Mouse (Mus musculus): ENCODE data around the gene Prg3.

Prg3 gene

DNA sequence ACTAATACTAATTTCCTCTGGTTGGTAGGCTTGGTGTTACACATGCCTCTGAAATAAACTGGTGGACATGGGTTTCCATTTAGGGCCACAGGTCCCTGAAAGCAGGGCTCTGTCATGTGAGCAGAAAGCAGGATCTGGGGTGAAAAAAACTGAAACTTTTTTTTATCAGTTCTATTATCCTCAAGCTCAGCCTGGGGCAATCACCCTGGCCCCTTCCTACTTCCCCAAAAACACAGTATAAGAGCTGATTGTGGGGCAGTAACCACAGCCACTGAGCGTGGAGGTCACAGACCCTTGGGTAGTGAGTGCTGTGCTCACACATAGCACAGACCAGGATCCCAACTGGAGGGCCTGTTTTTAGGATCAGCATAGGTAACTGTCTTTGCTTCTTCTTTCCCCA is at the start of gene Prg3:
Prg3 (plus strand) TSS at position 286 of the 400 bp plus-strand sequence.
- no peak for DNase-seq

DNA sequence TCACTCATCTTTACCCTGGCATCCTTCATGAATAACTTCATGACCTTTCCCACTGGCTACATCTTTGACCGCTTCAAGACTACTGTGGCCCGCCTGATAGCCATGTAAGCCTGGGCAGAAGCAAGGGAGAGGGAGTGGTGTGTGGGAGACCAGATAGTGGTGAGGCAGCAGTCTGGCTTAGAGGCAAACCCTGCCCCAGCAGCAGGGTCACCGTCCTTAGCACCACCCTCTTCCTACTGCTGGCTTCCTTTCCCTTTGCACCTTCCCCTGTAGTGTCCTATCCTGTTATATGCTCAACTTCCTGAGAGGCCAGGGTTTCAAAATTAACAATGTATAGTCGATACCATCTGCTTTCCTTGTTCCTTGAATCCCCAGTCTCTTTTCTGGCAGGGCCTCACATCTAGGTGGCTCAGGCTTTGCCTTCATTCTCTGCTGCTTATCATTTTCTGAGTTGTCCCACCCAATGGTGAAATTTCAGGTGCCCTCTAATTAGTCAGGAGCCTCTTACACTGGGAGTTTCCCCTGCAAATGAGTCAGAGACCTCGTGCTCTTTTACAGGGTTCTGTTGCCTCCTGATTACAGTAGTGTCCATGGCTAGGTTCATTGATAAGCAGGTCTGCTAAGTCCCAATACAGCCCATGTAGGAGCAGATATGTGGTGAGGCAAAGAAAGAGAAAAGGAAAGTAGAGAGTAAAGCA is 49.6 kb upstream of the Prg3 start:
- DNase-seq: peak; percentile 54 to 69

DNA sequence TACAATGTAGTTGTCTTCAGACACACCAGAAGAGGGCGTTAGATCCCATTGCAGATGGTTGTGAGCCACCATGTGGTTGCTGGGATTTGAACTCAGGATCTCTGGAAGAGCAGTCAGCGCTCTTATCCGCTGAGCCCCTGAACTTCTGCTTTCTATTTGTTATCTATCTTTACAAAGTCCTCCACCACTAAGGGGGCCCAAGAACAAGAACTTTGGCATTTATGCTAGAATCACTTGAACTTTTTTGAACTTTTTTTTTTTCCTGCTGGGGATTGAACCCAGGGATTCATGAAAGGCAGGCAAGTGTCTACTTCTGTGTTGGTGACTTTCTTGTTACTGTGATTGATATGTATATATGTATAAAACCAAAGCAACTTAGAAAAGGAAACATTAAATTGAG is 48.7 kb upstream of the Prg3 start:
- DNase-seq: no peak

DNA sequence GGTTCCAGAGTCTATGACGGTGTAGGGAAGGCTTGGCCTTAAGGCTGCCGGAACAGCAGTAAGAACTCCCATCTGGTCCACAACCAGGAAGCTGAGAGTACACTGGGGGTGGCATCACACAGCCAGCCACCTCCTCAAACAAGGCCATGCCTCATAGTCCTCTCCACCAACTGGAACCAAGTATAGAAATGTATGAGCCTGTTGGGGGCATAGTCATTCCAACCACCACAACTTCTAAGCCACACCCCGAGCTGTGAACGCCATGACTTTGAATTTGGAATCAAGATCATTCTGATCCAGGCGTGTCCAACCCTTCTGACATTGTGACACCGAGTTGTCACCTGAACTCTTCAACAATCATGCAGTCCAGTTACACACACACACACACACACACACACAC is 48.3 kb upstream of the Prg3 start:
- no peak for DNase-seq

DNA sequence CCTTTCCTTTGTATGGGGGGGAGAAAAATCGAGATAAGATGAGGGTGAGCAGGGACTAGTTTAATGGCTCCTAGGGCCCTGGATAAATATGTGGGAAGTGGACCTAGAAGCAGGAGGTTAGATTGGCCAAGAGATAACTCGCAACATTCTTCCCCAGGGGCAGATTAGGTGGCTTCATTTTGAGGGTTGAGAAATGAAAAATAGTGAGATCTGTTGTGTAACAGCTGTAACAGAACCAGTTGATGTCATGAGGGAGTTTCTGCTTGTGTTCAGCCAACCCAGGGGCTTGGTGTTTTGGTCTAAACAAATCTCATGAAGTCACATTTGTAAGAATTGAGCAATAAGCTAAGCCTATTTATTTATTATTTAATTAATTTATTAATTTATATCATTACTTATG is 46.7 kb upstream of the Prg3 start:
- peak in 1 of 2 experiments; percentile 33 for DNase-seq

DNA sequence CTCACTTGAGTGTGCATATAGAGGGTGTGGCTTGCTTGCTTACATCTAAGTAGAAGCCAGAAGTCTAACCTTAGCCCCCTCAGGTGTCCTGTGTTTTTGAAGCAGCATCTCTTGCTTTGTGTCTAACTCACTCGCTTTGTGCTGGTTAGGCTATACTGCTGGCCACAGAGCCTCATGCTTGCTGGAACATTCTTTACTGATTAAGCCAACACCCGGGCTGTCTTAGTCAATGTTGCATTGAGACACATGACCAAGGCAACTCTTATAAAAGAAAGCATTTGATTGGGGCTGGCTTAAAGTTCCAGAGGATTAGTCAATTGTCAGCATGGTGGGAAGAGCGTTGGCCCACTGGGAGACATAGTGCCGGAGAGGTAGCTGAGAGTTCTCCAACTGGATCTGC is 46.2 kb upstream of the Prg3 start:
- DNase-seq: no peak

DNA sequence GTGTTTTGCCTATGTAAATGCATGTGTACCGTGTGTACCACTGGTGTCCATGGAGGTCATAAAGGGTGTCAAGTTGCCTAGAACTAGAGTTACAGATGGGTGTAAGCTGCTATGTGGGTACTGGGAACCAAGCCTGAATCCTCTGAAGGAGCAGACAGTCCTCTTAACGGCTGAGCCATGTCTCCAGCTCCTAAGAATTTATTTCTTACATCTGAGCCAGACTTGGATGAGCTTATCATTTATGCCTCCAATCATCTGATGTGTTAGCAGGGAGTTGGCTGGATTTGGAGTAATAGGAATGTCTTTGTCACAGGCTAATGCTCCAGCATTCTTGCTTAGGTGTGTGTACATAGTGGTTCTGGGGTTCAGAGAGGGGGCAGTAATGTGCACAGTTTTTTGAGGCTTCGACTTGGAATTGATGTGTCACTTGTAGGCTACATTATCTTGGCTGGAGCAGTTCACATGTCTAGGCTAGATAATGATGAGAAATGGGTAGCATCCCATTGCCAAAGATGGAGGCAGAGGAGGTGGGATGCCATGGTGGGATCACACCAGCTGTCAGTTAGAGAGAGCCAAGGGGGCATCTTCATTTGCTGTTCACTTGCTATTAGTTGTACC is 40.8 kb upstream of the Prg3 start:
- peak in 1 of 2 experiments; percentile 12 for DNase-seq

DNA sequence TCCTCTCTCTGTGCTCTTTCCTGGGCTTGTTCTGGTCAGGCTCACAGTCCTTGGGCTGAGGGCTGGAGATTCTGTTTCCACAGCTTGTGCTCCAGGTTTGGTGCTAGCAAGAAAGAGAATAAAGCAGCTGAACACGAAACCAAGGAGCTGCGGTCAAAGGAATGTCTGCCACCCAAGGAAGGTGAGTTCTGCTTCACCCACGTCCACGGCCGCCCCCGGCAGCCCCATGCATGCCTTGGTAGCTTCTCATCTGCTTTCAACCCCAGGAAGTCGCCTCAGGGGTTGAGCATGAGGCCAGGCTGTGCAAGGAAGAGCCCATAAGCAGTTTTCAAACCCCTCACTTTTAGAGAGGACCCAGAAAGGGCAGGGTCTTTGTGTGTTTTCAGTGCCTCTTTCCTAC is 39.8 kb upstream of the Prg3 start:
- no peak for DNase-seq

DNA sequence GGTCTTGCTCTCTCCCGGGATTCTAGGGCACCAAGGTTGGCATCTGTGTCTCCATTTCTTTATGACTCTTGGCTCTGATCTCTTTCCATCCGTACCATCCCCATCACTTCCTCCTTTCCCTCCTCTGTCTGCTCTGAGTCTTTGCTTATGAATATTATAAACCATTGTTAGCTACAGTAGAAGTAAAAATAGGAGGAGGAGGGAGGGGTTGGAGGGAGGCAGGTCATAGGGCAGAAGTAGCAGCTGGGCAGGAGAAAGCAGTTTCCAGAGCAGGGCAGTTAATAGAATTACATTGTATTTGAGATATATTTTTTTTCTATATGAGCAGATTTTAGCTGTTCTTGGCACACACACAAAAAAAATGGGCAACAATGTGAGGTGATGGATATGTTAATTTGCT is 39.3 kb upstream of the Prg3 start:
- DNase-seq: no peak

DNA sequence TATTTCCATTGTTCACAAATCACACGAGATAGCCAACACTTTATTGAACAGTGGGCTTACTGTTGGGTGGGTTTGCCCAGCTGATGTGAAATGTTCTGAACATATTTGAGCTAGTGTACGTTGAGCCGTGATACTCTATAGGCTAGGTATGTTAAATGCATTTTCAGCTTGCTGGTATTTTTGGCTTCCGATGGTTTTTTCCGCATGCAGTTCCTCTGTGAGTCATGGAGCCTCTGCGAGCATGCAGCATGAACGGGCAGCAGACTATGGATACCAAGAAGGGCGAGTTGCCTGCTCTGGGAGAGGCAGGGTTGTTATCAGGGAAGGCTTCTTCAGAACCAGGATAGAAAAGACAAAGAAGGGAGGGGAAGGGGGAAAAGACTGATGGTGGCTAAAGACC is 37.0 kb upstream of the Prg3 start:
- DNase-seq: no peak

DNA sequence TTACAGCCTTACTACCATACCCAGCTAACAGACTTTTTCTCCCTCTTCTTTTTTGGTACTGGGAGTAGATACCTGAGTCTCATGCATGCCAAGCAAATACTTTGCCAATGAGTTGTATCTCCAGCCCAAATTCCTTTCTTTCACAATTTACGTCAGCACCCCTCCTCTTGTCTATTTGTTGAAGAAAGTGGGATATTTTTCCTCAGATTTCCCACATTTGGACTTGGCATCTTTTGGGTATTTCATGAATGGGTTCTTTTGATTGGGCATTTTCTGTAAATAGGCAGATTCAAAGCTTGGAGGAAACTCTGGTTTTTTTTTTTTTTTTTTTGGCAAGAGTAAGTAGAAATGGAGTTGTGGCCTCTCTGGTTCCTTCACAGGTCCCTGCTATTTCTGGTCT is 35.8 kb upstream of the Prg3 start:
- DNase-seq: no peak

DNA sequence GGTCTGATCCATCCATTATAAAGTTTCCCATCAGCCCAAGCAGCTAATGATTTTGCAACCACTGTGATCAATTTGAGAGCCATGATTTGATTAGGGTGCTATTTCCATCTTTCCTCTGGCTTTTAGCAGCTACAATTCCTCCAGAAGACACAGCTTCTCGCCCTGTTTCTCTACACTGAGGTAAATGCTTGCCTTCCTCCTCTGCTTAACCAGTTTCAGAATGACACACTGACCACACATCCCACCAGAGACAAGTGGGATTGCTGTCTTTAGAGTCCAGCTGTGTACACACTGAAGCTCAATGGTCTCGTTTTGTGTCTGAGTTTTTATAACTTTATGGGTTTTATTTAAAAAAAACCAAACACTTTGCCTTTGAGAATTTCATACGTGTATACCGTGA is 35.3 kb upstream of the Prg3 start:
- no peak for DNase-seq

DNA sequence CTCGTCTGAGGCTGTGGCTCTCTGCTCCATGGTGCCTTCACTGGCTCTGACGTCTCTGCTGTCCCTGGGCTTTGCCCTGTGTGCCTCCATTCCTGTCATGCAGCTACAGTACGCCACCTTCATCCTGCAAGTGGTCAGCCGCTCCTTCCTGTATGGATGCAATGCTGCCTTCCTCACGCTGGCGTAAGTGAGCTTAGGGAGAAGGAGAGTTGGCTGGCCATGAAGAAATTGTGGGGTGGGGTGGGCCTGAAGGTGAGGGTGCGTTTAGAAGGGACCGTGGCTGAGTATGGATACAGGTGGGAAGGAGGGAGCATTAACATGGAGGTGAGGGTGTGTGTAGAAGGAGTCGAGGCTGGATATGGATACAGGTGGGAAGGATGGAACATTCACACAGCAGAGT is 32.6 kb upstream of the Prg3 start:
- DNase-seq: no peak

DNA sequence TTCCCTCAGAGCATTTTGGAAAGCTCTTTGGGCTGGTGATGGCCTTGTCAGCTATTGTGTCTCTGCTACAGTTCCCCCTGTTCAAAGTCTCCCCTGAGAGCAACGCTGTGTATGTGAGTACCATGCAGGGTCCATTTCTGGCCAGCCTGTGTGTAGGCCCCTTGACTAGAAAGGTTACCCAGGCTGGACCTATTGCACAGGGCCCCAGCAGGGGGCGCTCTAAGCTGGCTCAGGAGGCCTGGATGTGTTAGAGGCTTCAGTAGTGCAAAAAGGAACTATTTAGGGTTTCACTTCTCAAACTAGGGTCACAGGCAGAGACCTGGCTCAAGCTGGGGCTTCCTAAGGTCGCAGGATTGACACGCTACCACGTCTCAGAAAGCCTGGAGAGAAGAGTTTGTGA is 31.7 kb upstream of the Prg3 start:
- DNase-seq: peak; percentile 39 to 52

DNA sequence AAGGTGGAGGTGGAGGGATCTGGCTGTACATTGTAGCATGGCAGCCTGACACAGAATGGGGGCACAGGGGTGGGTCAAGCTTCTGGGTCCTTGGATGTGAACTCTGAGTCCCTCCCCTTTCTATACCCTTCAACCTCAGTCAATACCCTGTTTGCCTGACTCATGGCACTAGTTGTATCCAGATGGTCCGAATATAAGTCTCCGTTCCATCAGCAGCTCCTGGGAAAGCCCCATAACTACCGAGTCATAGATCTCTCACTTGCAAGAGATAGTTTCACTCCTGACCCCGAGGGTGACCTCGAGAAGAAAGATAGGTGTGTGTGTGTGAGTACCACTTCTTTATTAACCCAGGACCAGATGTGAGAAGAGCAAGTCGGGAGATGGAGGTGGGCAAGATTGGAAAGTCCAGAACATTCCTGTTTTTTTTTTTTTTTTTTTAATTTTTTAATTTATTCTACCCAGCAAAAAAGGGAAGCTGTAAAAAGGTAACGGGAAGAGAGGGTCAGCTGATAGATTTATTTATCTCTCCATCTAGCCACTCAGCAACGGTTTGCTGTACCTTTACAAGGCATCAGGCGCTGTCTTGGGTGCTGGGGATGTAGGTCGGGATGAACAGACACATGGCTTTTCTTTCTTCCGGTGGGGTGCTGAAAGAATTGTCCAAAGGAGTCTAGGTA is 29.3 kb upstream of the Prg3 start:
- DNase-seq: no peak

DNA sequence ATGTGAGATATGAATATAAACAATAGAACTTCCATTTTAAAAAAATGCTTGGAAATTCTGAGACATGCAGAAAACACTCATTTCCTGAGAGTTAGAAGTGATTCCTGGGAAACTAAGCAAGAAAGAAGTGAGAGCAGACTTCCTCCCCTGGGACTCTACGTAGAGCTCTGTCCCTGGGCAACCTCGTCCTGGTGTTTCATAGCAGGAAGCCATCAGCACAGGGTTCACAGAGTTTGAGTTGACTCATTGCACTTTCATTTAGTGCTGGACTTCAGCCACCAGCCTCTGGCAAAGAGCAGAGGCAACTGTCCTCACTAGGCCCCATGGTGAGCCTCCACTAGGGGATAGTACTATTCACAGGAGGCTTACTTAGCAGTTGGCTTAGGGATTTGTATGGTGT is 26.7 kb upstream of the Prg3 start:
- peak; percentile 37 to 65 for DNase-seq

DNA sequence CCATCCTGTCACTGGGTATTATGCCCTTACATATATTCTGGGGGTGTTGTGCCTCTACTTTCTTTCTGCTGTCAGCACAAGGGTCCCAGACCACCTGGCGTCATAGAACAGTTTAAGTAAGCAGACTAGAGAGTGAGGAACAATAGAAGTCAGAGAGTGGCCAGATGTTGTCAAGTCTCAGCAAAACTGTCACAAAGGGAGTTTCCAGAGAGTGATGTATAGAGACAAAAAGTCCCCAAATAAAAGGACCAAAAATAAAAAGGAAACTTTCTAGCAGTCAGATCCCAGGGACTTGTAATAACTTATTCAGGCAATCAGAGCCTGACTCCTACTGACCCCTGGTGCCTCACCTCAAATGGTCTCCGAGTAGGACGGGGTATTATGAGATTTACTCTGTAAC is 26.1 kb upstream of the Prg3 start:
- DNase-seq: no peak

DNA sequence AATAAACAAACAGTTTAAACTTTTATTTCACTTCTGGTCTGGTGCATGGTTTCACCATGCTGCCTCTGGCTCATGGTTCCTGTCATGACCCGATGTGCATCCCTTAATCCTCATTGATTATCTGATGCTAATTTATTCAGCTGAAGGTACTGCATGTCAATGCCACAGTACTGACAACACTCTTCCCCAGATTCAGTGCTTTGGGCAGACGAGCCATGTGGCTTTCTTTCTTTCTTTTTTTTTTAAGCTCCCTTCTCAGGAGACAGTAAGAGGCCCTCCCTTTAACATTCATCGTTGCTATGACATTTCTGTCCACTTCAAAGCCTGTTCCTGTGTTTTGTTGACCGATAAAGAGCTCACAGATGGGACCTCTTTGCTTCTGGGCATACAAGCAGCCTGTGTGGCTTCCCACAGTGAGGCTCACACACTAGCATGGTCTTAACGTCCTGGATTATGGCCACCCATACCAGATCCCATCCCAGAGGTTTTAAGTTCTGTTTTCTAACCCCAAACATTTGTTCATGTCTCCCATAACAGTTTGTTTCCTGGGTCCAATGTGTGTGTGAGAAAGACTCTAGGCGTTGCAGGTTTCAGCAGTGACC is 25.0 kb upstream of the Prg3 start:
- DNase-seq: no peak

DNA sequence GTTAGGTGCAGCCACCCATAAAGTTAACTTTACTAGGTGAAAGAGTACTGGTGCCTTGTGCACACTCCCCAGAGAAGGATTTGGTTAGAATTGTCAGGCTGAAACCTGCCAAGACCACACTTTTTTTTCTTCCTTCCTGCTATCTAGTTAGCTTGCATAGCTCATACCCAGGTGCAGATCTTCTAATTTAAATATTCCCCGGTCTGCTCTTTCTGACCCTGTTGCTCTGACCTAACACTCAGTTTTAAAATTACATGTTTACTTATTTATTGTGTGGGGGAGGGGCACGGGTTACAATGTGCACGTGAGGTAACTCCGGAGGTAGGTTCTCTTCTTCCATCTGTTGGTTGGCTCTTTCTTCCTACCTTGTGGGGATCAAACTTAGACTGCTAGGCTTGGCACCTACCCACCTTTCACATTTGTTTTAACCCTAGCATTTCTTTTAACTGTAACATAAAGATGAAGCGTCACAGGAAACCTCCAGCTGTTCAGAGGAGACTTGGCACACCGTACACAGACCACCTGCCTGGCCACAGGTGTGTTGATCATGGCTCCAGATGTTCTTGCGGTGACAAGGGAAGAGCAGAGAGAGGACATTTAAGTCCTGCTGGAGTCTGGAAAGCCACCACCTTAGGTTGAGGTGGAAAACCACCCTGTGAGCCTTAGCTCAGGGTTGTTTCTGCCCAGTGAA is 23.8 kb upstream of the Prg3 start:
- no peak for DNase-seq

DNA sequence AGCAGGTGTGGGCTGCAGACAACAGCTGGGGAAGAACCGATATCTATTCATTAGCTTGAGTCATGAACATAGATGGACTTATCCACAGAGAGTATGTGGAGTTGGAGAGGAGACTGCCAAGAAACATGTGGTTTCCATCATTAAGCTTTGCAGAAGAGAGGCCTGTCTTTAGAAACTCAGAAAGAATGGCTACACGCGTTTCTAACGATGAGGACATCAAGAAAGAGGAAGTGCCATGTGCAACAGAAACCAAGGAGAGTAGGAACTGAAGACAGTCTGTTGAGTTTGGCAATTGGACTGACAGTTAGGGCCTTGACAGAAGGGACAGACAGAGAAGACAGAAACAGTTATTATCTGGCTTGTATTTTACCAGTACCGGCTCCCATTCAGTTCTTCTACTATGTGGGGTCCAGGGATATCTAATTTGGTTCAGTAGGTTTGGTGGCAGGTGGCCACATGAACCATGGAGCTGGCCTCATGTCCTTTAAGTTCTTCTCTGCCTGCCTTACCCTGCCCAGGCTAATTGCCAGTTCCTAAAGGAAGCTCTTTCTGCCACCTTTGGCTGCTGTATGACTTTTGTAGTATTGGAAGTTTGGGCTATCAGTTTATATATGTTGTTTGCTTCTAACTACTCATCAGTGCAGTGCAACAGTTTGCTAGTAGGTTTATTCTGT is 20.6 kb upstream of the Prg3 start:
- no peak for DNase-seq

DNA sequence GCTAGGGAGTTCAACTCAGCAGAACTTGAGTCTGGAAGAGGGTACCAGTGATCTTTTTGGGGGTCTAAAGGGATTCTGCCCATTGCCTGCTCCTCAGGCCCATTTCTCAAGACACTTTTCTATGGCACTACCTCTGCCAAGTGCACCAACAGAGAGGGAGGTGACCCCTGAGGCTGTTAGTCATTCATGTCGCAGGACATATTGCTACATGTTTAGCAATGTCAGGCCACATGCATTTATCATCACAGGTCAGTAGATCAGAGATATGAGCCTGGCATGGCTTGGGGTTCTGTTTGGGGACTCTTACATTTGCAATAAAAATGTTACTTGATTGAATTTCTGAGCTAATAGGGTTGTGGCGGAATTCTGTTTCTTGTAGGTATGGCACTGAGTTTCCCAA is 12.4 kb upstream of the Prg3 start:
- DNase-seq: no peak

DNA sequence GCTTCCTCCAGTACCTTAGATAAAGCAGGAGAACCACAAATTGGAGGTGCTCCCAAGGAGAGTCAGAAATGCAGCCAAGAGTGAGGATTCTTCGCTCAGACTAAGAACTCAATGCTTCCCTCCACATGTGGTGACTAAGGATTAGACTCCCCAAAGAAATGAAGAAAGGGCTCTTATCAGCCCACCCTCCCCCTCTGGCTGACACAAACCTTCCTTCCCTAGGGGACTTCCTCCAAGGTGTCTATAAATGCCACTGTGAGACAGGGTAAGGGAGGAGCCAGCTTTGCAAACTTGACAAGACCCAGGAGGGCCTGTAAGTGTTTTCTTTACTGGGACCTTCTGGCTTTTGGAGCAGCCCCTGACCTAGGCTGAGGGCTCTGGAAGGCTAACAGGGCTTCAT is 7.8 kb upstream of the Prg3 start, which contains the start of gene Prg2:
Prg2 (plus strand) TSS at position 274 of the 400 bp plus-strand sequence.
- no peak for DNase-seq

DNA sequence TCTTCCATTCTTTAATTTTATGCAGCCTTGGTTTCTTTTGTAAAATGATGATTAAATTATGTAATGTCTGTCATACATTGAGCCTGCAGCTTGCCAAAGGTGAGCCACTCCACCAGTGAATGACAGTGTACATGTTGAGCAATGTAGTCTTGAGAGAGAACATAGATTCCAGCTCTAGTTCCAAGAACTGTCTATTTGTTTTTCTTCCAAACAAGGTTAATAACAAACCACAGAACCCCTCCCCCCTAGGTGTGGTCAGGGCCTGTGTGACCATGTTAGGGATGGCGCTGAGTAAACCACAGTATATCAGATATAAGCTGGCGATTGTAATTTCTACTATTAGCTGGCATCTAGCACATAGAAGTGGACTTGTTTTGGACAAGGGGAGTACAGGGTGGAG is 8.4 kb downstream of the Prg3 start:
- no peak for DNase-seq

Measured in lung, adult 18-20 months (tissue).